Mouse (Mus musculus) liver, adult 2 months (tissue): Measurements from ENCODE around the gene Mybpc1.

ENCODE experiments used
- CTCF ChIP-seq: fragments of 200-500 bp; IDR thresholded peaks from 2 replicates; pipeline ENCODE4 v1.5.1; 2011; ENCODE audit warnings: low read depth, low read length, control low read depth
- POLR2A ChIP-seq: fragments of 200-500 bp; IDR thresholded peaks from 2 replicates; pipeline ENCODE4 v1.6.1; 2011; ENCODE audit warnings: low read length, control low read depth; ENCODE audit not compliant: insufficient read depth; ENCODE audit errors: extremely low read depth

DNA sequence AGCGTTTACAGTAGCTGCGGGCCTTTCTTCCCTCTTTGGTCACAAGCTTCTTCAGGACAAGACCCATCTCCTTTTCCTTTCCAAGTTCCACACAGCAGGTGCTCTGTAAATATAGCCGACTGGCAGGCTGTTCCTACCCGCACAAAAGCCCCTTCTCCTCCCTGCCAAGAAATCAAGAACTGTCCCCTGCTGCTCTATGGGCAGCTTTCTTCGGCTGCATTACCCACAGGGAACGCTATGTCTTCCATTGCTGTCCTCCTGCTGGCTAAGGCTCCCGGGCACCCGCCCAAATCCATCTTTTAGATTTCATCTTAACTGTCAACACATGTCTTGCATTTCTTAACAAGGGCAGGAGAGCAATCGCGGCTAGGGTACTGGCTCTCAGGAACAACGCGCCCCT lies 13.9 kb downstream of the Mybpc1 start:
- no peak for TF ChIP-seq POLR2A
- TF ChIP-seq CTCF = no peak
